Mouse (Mus musculus) ES-Bruce4 (cell line): Measurements from ENCODE around the gene Cbfa2t2.

Experiments used
- CTCF ChIP-seq: IDR thresholded peaks from one replicate; pipeline ENCODE4 v1.8.1; 2011; ENCODE audit warnings: low read depth, low read length
- EP300 ChIP-seq: IDR thresholded peaks from 2 replicates; pipeline ENCODE4 v1.6.1; 2011; ENCODE audit warnings: low read depth, low read length; ENCODE audit not compliant: insufficient read depth
- POLR2A ChIP-seq: IDR thresholded peaks from one replicate; pipeline ENCODE4 v1.8.1; 2011; ENCODE audit warnings: low read length; ENCODE audit not compliant: insufficient read depth

GRCm38 (mm10) chr2:154436076-154436457, 214 bp upstream of the Cbfa2t2 start:
- no peak for TF ChIP-seq CTCF
- TF ChIP-seq POLR2A = no peak
- TF ChIP-seq EP300 = no peak
